Comparison of ENCODE assay signal across 11 mouse cellular contexts in the genomic region with DNA sequence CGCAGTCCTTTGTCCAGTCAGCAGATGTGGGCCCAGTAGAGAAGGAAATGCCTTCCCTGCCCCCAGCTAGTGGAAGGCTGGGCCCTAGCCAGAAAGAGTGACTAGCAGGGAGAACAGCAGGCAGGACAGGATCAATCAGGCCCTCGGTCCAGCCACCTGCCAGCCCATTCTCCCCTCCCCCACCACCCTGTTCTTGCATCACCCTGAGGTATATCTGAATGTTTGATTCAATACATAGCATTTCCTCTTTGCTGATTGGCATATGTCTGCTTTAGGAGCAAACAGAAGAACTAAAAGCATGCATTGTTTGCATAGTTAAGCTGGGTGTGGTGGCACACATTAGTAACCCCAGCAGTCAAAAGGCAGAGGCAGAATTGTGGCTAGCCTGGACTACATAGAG. TPM values are rescaled to one million over a fixed set of nuclear protein-coding genes. Genes with fewer than 3 reads are reported as not detected.
DNase-seq lines count a peak whose midpoint lies in the region; ATAC-seq and TF ChIP-seq lines count a peak whose summit lies in the region.
"Had no signal": no experiment of that assay in that cellular context is flagged by ENCODE, and none has a peak within 500 bp of the region (broad histone marks: within the 10 kb centered on the region; RNA-seq: fewer than 3 reads in every experiment).

No protein-coding gene starts in this region.

- no peak overlapping the region for H3K9ac ChIP-seq in lung, embryonic 14.5 days
- no peak overlapping the region for H3K9ac ChIP-seq in forebrain, postnatal 0 days
- H3K9ac ChIP-seq: neural tube, embryonic 13.5 days had no signal

- H3K4me3 ChIP-seq in lung, embryonic 14.5 days (ENCODE audit: low read depth, low read length): no peak overlapping the region
- H3K4me3 ChIP-seq in forebrain, postnatal 0 days (ENCODE audit: low read depth, low read length): no peak overlapping the region
- H3K4me3 ChIP-seq: neural tube, embryonic 13.5 days had no signal

- peaks cover 4% of the 10 kb centered on the region; the same call in 1 of the 2 replicates for H3K4me1 ChIP-seq in lung, embryonic 14.5 days (ENCODE audit: insufficient read depth)
- no peaks in the 10 kb centered on the region; the same call in 1 of the 2 replicates for H3K4me1 ChIP-seq in forebrain, postnatal 0 days (ENCODE audit: insufficient read depth)

- no peaks in the 10 kb centered on the region for H3K9me3 ChIP-seq in lung, embryonic 14.5 days (ENCODE audit: low read depth, low read length)
- H3K9me3 ChIP-seq in forebrain, postnatal 0 days (ENCODE audit: low read length): no peaks in the 10 kb centered on the region
- H3K9me3 ChIP-seq: neural tube, embryonic 13.5 days had no signal

- TF ChIP-seq CTCF in lung, embryonic 14.5 days (IDR thresholded peaks at IDR 0.05; ENCODE audit: low read depth): no peak
- no peak for TF ChIP-seq CTCF in forebrain, postnatal 0 days (IDR thresholded peaks at IDR 0.05; ENCODE audit: low read depth)

- no peak for ATAC-seq in lung, embryonic 14.5 days (ENCODE audit: insufficient read depth)
- no peak for ATAC-seq in forebrain, postnatal 0 days

- H3K4me2 ChIP-seq in lung, embryonic 14.5 days: no peak overlapping the region
- no peak overlapping the region for H3K4me2 ChIP-seq in forebrain, postnatal 0 days (ENCODE audit: low read depth)
- H3K4me2 ChIP-seq: neural tube, embryonic 13.5 days had no signal

- 36% methylated on average over 2 of the region's 2 CpGs for WGBS in lung, embryonic 14.5 days
- WGBS in forebrain, postnatal 0 days: 24% methylated on average over 2 of the region's 2 CpGs

- peak; percentile 35 for DNase-seq in adrenal gland, postnatal 14 days
- no peak for DNase-seq in adrenal gland, adult 18-20 months (ENCODE audit: low spot score in 2 of 2)
- peak; percentile 70 for DNase-seq in 3134 (ENCODE audit: extremely low read depth, insufficient read length, low spot score)
- peak; percentile 26 to 36 for DNase-seq in kidney, adult 8-10 months
- no peak for DNase-seq in lung, embryonic 14.5 days
- DNase-seq in frontal cortex, postnatal 14 days (ENCODE audit: low spot score in 2 of 2): no peak
- DNase-seq in forebrain, postnatal 0 days: no peak
- DNase-seq in right cerebral cortex, adult 18-20 months: no peak
- DNase-seq: embryo, embryonic 11 days; gastrocnemius, postnatal 25 days had no signal

- no peaks in the 10 kb centered on the region for H3K36me3 ChIP-seq in lung, embryonic 14.5 days (ENCODE audit: insufficient read depth)
- no peaks in the 10 kb centered on the region for H3K36me3 ChIP-seq in forebrain, postnatal 0 days (ENCODE audit: insufficient read depth)
- H3K36me3 ChIP-seq: neural tube, embryonic 13.5 days had no signal

- peak overlapping the region; percentile 25 for H3K27ac ChIP-seq in lung, embryonic 14.5 days (ENCODE audit: low read depth)
- no peak overlapping the region for H3K27ac ChIP-seq in forebrain, postnatal 0 days (ENCODE audit: low read depth, low read length)
- H3K27ac ChIP-seq: neural tube, embryonic 13.5 days had no signal

- H3K27me3 ChIP-seq in lung, embryonic 14.5 days (ENCODE audit: insufficient read depth, low read length): no peaks in the 10 kb centered on the region
- H3K27me3 ChIP-seq in forebrain, postnatal 0 days (ENCODE audit: insufficient read depth, low read length): no peaks in the 10 kb centered on the region
- H3K27me3 ChIP-seq: neural tube, embryonic 13.5 days had no signal

RNA-seq across cellular contexts. Expression of a gene that starts 32.9 kb away (rescaled TPM):
- total RNA-seq in adrenal gland, postnatal 14 days (2021): 10.9 and 11.2 TPM in 2 replicates
- 10 to 100 TPM; 11.7 to 12.3 TPM for total RNA-seq in adrenal gland, adult 18-20 months (2021)
- polyA plus RNA-seq in lung, embryonic 14.5 days (2014; fragmentation: Nextera tagmentation; extraction: Ambion mirVana): 13.1 and 13.5 TPM in 2 replicates
- total RNA-seq in forebrain, postnatal 0 days (2014; rRNA removed): 4.3 and 5.4 TPM in 2 replicates
- polyA plus RNA-seq in forebrain, postnatal 0 days (2015; fragmentation: Nextera tagmentation; extraction: Ambion mirVana): 5.6 and 6.3 TPM in 2 replicates

Comparison
In these comparisons a context has a peak if more than half of its experiments do, and no peak if none do; other contexts are left out.
1. DNase-seq: peak in adrenal gland, postnatal 14 days (single experiment), 3134 (single experiment) and kidney, adult 8-10 months (2 of 2); none in adrenal gland, adult 18-20 months (0 of 2), lung, embryonic 14.5 days (single experiment), frontal cortex, postnatal 14 days (0 of 2), forebrain, postnatal 0 days (single experiment) and right cerebral cortex, adult 18-20 months (single experiment).